Mouse (Mus musculus) liver, embryonic 14.5 days (tissue): ENCODE measurements around the gene Mrpl48.

ENCODE experiments used
- CTCF ChIP-seq: IDR thresholded peaks from 2 replicates; pipeline ENCODE4 v1.5.1; 2016; ENCODE audit warnings: antibody characterized with exemption, low read depth, control low read depth
- EP300 ChIP-seq: IDR thresholded peaks from 2 replicates; pipeline ENCODE4 v1.6.1; 2016; ENCODE audit warnings: antibody characterized with exemption, low read depth

- TF ChIP-seq CTCF (no peak), EP300 (no peak)
These were observed 50.9 kb downstream of the Mrpl48 start for GRCm38 (mm10) chr7:100557241-100557640.
